Mouse (Mus musculus) kidney, postnatal 0 days (tissue): ENCODE data around the gene 4921504E06Rik. TPM values are rescaled to one million over a fixed set of nuclear protein-coding genes. Genes with fewer than 3 reads are reported as not detected.

Experiments
- ATAC-seq: fragments of 200-750 bp; cut with Nextera tagmentation; replicated peaks from 2 replicates; pipeline ENCODE4 v1.8.0; 2017; ENCODE audit warnings: low read depth, moderate number of reproducible peaks, moderate TSS enrichment, moderate library complexity; ENCODE audit not compliant: low FRiP score
- DNase-seq: peaks from one replicate; pipeline ENCODE4 v3.0.0-alpha.2; 2016; ENCODE audit warnings: low spot score
- H3K27ac ChIP-seq: fragments of 300-500 bp; sonication (generic); 2 replicates; pipeline ENCODE4 v1.5.1; 2014; ENCODE audit warnings: mild to moderate bottlenecking
- H3K27me3 ChIP-seq: fragments of 300-500 bp; sonication (generic); 2 replicates; pipeline ENCODE4 v1.6.1; 2014; ENCODE audit warnings: low read length, mixed read lengths; ENCODE audit not compliant: insufficient read depth
- H3K36me3 ChIP-seq: fragments of 300-500 bp; sonication (generic); 2 replicates; pipeline ENCODE4 v1.6.1; 2014; ENCODE audit warnings: low read length, mixed read lengths; ENCODE audit not compliant: insufficient read depth
- H3K4me1 ChIP-seq: fragments of 300-500 bp; sonication (generic); replicated peaks from 2 replicates; pipeline ENCODE4 v1.6.1; 2014; ENCODE audit warnings: antibody characterized with exemption, low read length, mixed read lengths; ENCODE audit not compliant: insufficient read depth
- H3K4me2 ChIP-seq: fragments of 300-500 bp; sonication (generic); 2 replicates; pipeline ENCODE4 v1.6.1; 2014; ENCODE audit warnings: mild to moderate bottlenecking, low read length, moderate library complexity, mixed read lengths
- H3K4me3 ChIP-seq: fragments of 300-500 bp; sonication (generic); replicated peaks from 2 replicates; pipeline ENCODE4 v1.5.1; 2014; ENCODE audit warnings: low read depth, low read length
- H3K9ac ChIP-seq: fragments of 300-500 bp; sonication (generic); 2 replicates; pipeline ENCODE4 v1.6.1; 2014; ENCODE audit warnings: low read depth, low read length
- H3K9me3 ChIP-seq: fragments of 300-500 bp; sonication (generic); replicated peaks from 2 replicates; pipeline ENCODE4 v1.6.1; 2016; ENCODE audit warnings: low read length, inconsistent platforms, mixed read lengths
- CTCF ChIP-seq: IDR thresholded peaks from 2 replicates; pipeline ENCODE4 v1.5.1; 2016; ENCODE audit warnings: antibody characterized with exemption, low read depth, mild to moderate bottlenecking, moderate library complexity
- WGBS: fragments of 180-500 bp; shearing (Covaris S2); extraction: QIAGEN DNeasy Blood & Tissue Kit; methylation state at CpG from one replicate; pipeline ENCODE4 v1.1.7; 2014; 5-methylcytosine and 5-hydroxymethylcytosine counted together
- polyA plus RNA-seq: library from polyadenylated mRNA; unstranded; fragments of >200 nt; fragmentation: Nextera tagmentation; extraction: Ambion mirVana; gene quantifications from 2 replicates; pipeline ENCODE4 v1.2.1, GENCODE M21; 2015

4921504E06Rik gene
- polyA plus RNA-seq, 1 experiment from 2014 or later: not detected

- TF ChIP-seq CTCF: no peak
- ATAC-seq: no peak
- WGBS: under 1% methylated on average over 62 of the region's 67 CpGs
- Histone ChIP-seq H3K27ac (no peak overlapping the region), H3K4me1 (0 out of 2 replicates have a peak, but pooled peaks cover 5% of the 10 kb centered on the region), H3K27me3 (peaks cover 65% of the 10 kb centered on the region), H3K36me3 (no peaks in the 10 kb centered on the region), H3K4me3 (peak overlapping the region; percentile 18; the same call in 1 of the 2 replicates), H3K4me2 (peak overlapping the region; percentile 21), H3K9me3 (no peaks in the 10 kb centered on the region), H3K9ac (no peak overlapping the region)
- DNase-seq: no peak
Measured at GRCm38 (mm10) chr2:19445871-19446501, 107.7 kb downstream of the 4921504E06Rik start.

GRCm38 (mm10) chr2:19444931-19445831 lies 108.5 kb downstream of the 4921504E06Rik start, which contains the start of gene Ptf1a:
Ptf1a (plus strand) TSS chr2:19445663.
- Histone ChIP-seq H3K9me3 (no peaks in the 10 kb centered on the region), H3K4me2 (peak within 1 kb of the TSS; percentile 21), H3K9ac (no peak within 1 kb of the TSS), H3K27ac (no peak within 1 kb of the TSS), H3K27me3 (peaks cover 59% of the 10 kb centered on the region), H3K36me3 (no peaks in the 10 kb centered on the region), H3K4me1 (0 out of 2 replicates have a peak, but pooled peaks cover 5% of the 10 kb centered on the region), H3K4me3 (peak within 1 kb of the TSS; percentile 18; the same call in 1 of the 2 replicates)
- ATAC-seq: 0 out of 2 replicates have a peak, but pooled peaks have one; percentile 33
- no peak for TF ChIP-seq CTCF
- no peak for DNase-seq
- WGBS: under 1% methylated on average over 52 of the region's 53 CpGs

GRCm38 (mm10) chr2:19444346-19444745 lies 109.4 kb downstream of the 4921504E06Rik start:
- Histone ChIP-seq H3K9me3 (no peaks in the 10 kb centered on the region), H3K9ac (no peak overlapping the region), H3K27ac (no peak overlapping the region), H3K27me3 (peaks cover 54% of the 10 kb centered on the region), H3K4me3 (no peak overlapping the region), H3K4me1 (0 out of 2 replicates have a peak, but pooled peaks cover 5% of the 10 kb centered on the region), H3K4me2 (no peak overlapping the region), H3K36me3 (no peaks in the 10 kb centered on the region)
- ATAC-seq: no peak
- no peak for TF ChIP-seq CTCF
- no peak for DNase-seq
- WGBS: 2% methylated on average over 9 of the region's 9 CpGs

- peaks cover 52% of the 10 kb centered on the region for H3K27me3 ChIP-seq
- H3K9ac ChIP-seq: no peak overlapping the region
- under 1% methylated on average over 41 of the region's 41 CpGs for whole genome bisulfite sequencing
- TF ChIP-seq CTCF: no peak
- no peaks in the 10 kb centered on the region for H3K9me3 ChIP-seq
- H3K27ac ChIP-seq: no peak overlapping the region
- H3K4me3 ChIP-seq: no peak overlapping the region
- no peak overlapping the region for H3K4me2 ChIP-seq
- no peaks in the 10 kb centered on the region for H3K36me3 ChIP-seq
- H3K4me1 ChIP-seq: no peaks in the 10 kb centered on the region
- no peak; the same call in 1 of the 2 replicates for ATAC-seq
- no peak for DNase-seq
Measured at GRCm38 (mm10) chr2:19431614-19432323, 121.9 kb downstream of the 4921504E06Rik start.

- Histone ChIP-seq H3K4me2 (0 out of 2 replicates have a peak overlapping the region, but pooled peaks have one; percentile 18), H3K9me3 (no peaks in the 10 kb centered on the region), H3K36me3 (no peaks in the 10 kb centered on the region), H3K27me3 (peaks cover 52% of the 10 kb centered on the region), H3K4me1 (no peaks in the 10 kb centered on the region), H3K4me3 (no peak overlapping the region), H3K27ac (no peak overlapping the region), H3K9ac (no peak overlapping the region)
- WGBS: 2% methylated on average over 18 of the region's 18 CpGs
- TF ChIP-seq CTCF: peak; percentile 41; the same call in 1 of the 2 replicates
- no peak for ATAC-seq
- no peak for DNase-seq
Measured at GRCm38 (mm10) chr2:19431186-19431585, 122.5 kb downstream of the 4921504E06Rik start.

GRCm38 (mm10) chr2:19430746-19431145 lies 123.0 kb downstream of the 4921504E06Rik start:
- DNase-seq (no peak), ATAC-seq (no peak)
- 1% methylated on average over 33 of the region's 33 CpGs for WGBS
- H3K27ac ChIP-seq: no peak overlapping the region
- no peak overlapping the region for H3K9ac ChIP-seq
- no peak overlapping the region; the same call in 1 of the 2 replicates for H3K4me3 ChIP-seq
- peaks cover 48% of the 10 kb centered on the region for H3K27me3 ChIP-seq
- no peaks in the 10 kb centered on the region for H3K4me1 ChIP-seq
- H3K9me3 ChIP-seq: no peaks in the 10 kb centered on the region
- H3K36me3 ChIP-seq: no peaks in the 10 kb centered on the region
- TF ChIP-seq CTCF: no peak
- 0 out of 2 replicates have a peak overlapping the region, but pooled peaks have one; percentile 18 for H3K4me2 ChIP-seq
